Mouse (Mus musculus): ENCODE results near the gene Elmo1.

- no peak for TF ChIP-seq CTCF (IDR thresholded peaks at IDR 0.05; ENCODE audit: borderline replicate concordance, control insufficient read depth, extremely low read depth, insufficient read depth, low read length, poor library complexity)
- no peak for TF ChIP-seq POLR2A (IDR thresholded peaks at IDR 0.05; ENCODE audit: control insufficient read depth, extremely low read depth, insufficient read depth, low read length, poor library complexity)
These were observed 84.4 kb downstream of the Elmo1 start for GRCm38 (mm10) chr13:20174655-20175280.

Data from thymus, adult 2 months (tissue).